Mouse (Mus musculus) erythroblast, embryonic 14.5 days (primary cell): ENCODE results near the gene Cdk5. TPM values are rescaled to one million over a fixed set of nuclear protein-coding genes. Genes with fewer than 3 reads are reported as not detected.

Source experiments
- H3K27me3 ChIP-seq: 2 replicates; pipeline ENCODE4 v1.6.1; 2012; ENCODE audit warnings: inconsistent platforms; ENCODE audit not compliant: control insufficient read depth
- H3K36me3 ChIP-seq: 2 replicates; pipeline ENCODE4 v1.6.1; 2012; ENCODE audit warnings: mild to moderate bottlenecking, inconsistent platforms; ENCODE audit not compliant: control insufficient read depth
- H3K4me1 ChIP-seq: 2 replicates; pipeline ENCODE4 v1.6.1; 2012; ENCODE audit warnings: inconsistent platforms; ENCODE audit not compliant: control insufficient read depth
- H3K4me3 ChIP-seq: replicated peaks from 2 replicates; pipeline ENCODE3; 2012; ENCODE audit warnings: moderate library complexity, mild to moderate bottlenecking, inconsistent platforms
- H3K9me3 ChIP-seq: 2 replicates; pipeline ENCODE4 v1.6.1; 2012; ENCODE audit warnings: low read length, inconsistent platforms, mixed read lengths; ENCODE audit not compliant: control insufficient read depth
- GATA1 ChIP-seq: IDR thresholded peaks from 2 replicates; pipeline ENCODE4 v1.6.1; 2012; ENCODE audit warnings: low read length, inconsistent platforms, mixed read lengths
- TAL1 ChIP-seq: IDR thresholded peaks from 3 replicates; pipeline ENCODE4 v1.6.1; 2012; ENCODE audit warnings: low read length, inconsistent platforms, mixed read lengths
- polyA plus RNA-seq: library from polyadenylated mRNA; stranded (reverse); fragments of >175 nt; gene quantifications from 2 replicates; pipeline ENCODE4 v1.2.3, GENCODE M21; 2012

The Cdk5 gene
- polyA plus RNA-seq = 0.40 and 0.67 TPM in 2 replicates

DNA sequence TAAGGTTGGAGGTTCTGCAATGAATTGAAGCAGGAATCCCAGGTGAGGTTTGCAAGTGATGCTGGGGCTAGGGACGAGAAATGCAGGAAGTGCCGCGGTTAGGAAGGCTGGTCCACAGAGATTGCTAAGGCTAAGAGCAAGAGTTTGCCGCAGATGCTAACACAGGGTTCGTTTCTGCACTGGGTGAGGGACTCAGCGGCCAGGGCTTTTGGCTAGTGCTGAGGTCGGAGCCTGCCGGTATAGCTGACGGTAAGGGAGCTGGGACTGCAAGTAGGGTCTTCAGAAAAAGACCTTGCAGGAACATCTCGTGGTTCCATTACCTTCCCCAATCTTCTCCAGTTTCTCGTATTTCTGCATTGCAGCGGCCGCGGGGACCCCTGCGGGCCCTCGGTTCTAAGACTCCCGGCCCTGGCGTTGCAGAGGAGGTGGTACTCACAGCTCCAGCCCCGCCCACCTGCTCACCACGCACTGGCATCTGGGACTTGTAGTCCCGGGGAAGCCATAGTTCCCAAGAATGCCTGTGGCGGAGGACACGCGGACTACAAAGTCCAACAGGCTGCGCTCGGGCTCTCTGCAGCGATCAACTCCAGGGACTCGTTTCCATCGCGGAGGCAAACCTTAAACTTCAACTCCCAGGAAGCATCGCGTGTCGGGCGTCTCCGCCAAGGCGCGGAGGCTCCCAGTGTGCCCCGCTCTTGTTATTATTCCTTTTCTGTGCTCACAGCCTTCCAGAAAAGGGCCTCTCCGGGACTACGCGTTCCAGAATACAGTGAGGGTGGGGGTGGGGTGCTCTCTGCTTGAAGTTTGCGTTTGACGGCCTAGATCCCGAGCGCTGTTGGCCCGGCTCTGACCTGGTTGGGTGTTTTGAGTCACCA, at the start of gene Cdk5, which contains the start of gene Slc4a2:
TSS of gene Cdk5 (minus strand) at position 402 of the 875 bp plus-strand sequence.
TSS of gene Slc4a2 (plus strand) at position 709 of the 875 bp plus-strand sequence.
- Histone ChIP-seq H3K36me3 (peaks cover 12% of the 10 kb centered on the region), H3K4me3 (peak within 1 kb of the TSS; percentile 83), H3K9me3 (no peaks in the 10 kb centered on the region), H3K4me1 (peaks cover 55% of the 10 kb centered on the region), H3K27me3 (peaks cover 25% of the 10 kb centered on the region)
- TF ChIP-seq GATA1 = no peak
- TF ChIP-seq TAL1 = no peak

DNA sequence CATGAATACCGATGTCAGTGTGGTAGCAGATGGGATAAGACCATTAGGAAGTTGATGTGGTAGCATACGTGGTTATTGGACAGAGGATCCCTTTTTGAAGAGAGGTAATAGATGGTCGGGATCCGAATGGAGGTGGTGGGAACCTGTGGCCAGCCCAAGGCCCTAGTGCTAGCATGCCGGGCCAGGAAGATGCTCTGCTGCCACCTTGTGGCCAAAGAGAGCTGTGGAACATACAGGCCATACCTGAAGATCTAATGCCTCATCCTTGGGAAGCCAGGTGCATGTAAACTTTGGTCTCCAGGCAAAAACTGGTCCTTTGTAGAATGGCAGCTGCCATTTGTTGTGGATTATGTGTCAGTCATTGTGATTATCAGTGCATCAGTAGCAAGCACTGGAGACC, 47.3 kb upstream of the Cdk5 start:
- H3K9me3 ChIP-seq = no peaks in the 10 kb centered on the region; the same call in 1 of the 2 replicates
- peaks cover 13% of the 10 kb centered on the region for H3K4me1 ChIP-seq
- peaks cover 25% of the 10 kb centered on the region for H3K36me3 ChIP-seq
- TF ChIP-seq GATA1 (no peak), TAL1 (no peak)
- H3K27me3 ChIP-seq = peaks cover 28% of the 10 kb centered on the region
- H3K4me3 ChIP-seq = no peak overlapping the region

DNA sequence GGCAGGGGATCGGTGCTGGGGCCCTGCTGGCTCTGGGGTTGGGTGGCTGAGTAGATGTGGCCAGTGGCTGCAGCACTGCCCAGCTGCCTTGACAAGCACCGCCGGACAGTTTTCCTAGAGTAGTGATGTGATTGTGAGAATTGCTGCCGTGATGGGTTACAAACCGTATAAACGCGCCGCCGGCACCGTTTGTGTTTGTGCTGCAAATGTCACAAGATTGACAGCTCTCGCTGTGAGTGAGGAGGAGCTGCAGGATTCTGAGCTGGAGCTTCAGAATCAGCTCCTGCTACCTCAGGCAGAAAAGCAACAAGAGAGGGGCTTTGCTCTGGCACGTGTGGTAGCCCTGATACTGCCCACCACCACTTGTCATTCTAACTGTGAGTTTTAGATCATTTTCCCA, 43.4 kb upstream of the Cdk5 start:
- Histone ChIP-seq H3K4me1 (peaks cover 2% of the 10 kb centered on the region; the same call in 1 of the 2 replicates), H3K9me3 (no peaks in the 10 kb centered on the region), H3K27me3 (no peaks in the 10 kb centered on the region), H3K4me3 (no peak overlapping the region), H3K36me3 (peaks cover 38% of the 10 kb centered on the region)
- no peak for TF ChIP-seq TAL1
- TF ChIP-seq GATA1 = no peak

DNA sequence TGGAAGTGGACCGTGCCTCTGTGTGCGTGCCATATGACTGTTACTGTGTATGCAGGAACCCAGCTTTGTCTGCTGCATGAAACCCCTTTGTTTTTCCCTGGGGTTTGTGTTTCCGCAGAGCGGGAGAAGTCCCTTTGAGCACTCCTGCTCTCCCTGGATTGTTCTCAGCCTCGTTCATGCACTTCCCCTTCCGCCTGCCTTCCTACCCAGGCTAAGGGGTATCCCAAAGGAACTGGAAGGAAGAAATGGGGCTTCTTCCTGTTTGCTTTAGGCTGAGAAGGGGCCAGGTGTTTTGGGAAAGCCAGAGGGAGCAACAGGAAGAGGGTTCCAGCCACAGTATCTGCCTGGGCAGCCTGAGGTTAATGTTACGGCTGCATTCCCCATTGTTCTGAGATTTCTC, 32.3 kb upstream of the Cdk5 start:
- Histone ChIP-seq H3K4me3 (no peak overlapping the region), H3K9me3 (no peaks in the 10 kb centered on the region), H3K4me1 (peaks cover 55% of the 10 kb centered on the region), H3K27me3 (no peaks in the 10 kb centered on the region), H3K36me3 (peaks cover 62% of the 10 kb centered on the region)
- TF ChIP-seq GATA1 (no peak), TAL1 (no peak)

DNA sequence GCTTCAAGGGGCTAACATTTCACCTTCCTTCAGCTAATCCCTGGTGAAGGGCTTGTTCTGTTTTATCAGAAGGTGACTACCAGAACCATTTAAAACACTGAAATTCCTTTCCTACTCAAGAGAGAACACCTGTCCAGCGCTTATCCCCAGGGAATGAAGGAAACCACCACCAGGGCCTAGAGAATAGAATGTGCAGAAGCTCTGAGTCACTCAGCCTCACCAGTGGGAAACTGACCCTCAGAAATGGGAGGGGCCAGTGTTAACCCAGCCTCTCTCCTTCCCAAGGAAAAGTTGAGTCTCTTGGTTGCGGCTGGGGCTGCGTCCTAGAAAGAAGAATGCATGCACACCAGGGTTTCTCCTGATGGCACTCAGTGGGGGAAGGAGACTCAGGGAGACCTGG, 31.7 kb upstream of the Cdk5 start:
- H3K27me3 ChIP-seq = no peaks in the 10 kb centered on the region
- H3K4me1 ChIP-seq = peaks cover 58% of the 10 kb centered on the region
- TF ChIP-seq TAL1 = no peak
- H3K9me3 ChIP-seq = no peaks in the 10 kb centered on the region
- no peak overlapping the region for H3K4me3 ChIP-seq
- H3K36me3 ChIP-seq = peaks cover 57% of the 10 kb centered on the region

DNA sequence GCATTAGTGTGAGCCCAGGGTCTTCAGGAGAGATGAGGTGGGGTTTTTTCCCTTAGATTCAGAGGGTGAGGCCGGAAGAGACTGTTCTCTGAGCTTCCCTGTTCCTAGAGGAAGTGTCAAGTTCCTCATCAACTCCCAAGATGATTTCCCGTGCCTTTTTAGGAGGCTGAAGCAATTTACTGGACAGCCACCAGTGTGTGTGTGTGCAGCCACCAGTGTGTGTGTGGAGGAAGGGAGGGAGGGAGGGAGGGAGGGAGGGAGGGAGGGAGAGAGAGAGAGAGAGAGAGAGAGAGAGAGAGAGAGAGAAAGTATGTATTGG, 30.6 kb upstream of the Cdk5 start:
- peaks cover 62% of the 10 kb centered on the region for H3K4me1 ChIP-seq

DNA sequence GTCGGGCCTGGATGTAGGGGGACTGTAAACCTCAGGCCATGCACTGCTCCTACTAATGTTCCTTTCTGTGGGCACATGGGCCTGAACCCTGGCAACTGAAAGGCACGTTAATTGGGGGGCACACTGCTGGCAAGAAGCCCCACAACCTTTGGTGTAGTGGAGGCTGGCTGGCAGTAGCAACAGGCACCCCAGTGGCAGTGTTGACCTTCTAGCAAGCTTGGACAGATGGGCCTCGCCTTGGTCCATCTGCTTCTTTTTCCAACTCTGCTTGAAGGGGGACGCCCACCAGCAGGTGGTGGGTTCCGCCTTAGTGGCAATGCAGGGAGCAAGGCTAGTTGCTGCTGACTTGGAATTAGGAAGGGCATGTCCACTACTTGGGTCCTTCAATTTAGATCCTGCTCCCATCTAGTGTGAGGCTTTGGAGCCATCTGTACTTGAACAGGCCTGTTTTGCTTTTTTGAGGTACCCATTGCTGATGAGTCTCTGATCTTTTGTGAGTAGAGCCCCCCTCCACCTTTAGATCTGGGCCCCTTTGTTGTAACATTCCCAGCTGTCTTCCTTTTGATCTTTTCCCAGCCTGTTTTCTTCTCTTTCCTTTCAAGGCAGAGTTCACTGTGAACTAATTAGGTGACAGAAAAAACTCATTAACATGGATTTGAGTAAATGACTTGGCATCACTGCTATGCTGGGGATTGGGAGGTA, 30.1 kb upstream of the Cdk5 start:
- H3K9me3 ChIP-seq = no peaks in the 10 kb centered on the region
- peak overlapping the region; percentile 92 for H3K4me3 ChIP-seq
- H3K27me3 ChIP-seq = no peaks in the 10 kb centered on the region
- peaks cover 47% of the 10 kb centered on the region for H3K36me3 ChIP-seq
- peaks cover 66% of the 10 kb centered on the region for H3K4me1 ChIP-seq
- TF ChIP-seq TAL1 (no peak), GATA1 (no peak)

More for the DNA sequence above, 30.6 kb upstream of the Cdk5 start:
- no peak for TF ChIP-seq GATA1
- TF ChIP-seq TAL1 = no peak
- Histone ChIP-seq H3K9me3 (no peaks in the 10 kb centered on the region), H3K4me3 (peak overlapping the region; percentile 92), H3K27me3 (no peaks in the 10 kb centered on the region), H3K36me3 (peaks cover 52% of the 10 kb centered on the region)

DNA sequence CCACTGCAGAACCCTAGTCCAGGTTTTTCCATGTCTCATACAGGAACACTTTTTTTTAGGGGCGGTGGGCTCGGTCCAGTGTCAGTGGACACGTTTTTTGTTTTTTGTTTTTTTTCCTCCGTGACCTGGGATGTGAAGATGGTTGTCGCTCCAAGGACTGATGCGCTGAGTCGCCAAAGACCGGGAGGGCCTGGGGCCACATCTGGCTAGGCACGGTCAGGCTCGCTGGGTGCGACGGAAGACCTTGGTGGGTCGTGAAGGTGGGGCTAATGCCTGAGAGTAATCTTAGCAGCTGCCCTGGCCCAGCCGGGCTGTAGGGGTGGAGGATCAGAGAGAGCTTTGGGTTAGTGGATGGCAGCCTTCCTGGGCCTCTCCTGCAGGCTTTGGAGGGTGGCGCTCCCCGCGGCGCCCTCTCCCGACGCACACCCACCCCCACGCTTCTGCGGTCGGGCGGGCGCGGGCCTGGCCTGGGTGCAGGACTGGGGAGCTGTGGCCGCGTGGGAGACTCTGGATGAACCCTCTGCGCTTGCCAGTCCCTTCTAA, 29.4 kb upstream of the Cdk5 start:
- TF ChIP-seq TAL1 (no peak), GATA1 (no peak)
- H3K9me3 ChIP-seq = no peaks in the 10 kb centered on the region
- no peaks in the 10 kb centered on the region for H3K27me3 ChIP-seq
- peaks cover 72% of the 10 kb centered on the region for H3K4me1 ChIP-seq
- peaks cover 40% of the 10 kb centered on the region for H3K36me3 ChIP-seq
- H3K4me3 ChIP-seq = peak overlapping the region; percentile 92
